Mouse (Mus musculus): ENCODE results near the gene Lst1. TPM values are rescaled to one million over a fixed set of nuclear protein-coding genes. Genes with fewer than 3 reads are reported as not detected.

Gene Lst1
- polyA plus RNA-seq, 1 experiment from 2014 or later, result 12.9 TPM

- no peak for ATAC-seq
- Histone ChIP-seq H3K4me1 (replicated peaks; ENCODE audit: control insufficient read depth, insufficient read depth, low read length) (no peaks in the 10 kb centered on the region; the same call in 1 of the 2 replicates), H3K27me3 (replicated peaks; ENCODE audit: control insufficient read depth, insufficient read depth, low read length) (no peaks in the 10 kb centered on the region), H3K27ac (ENCODE audit: low read depth, low read length) (peak within 1 kb of the TSS; percentile 91), H3K36me3 (ENCODE audit: control insufficient read depth, insufficient read depth) (peaks cover 48% of the 10 kb centered on the region), H3K4me2 (replicated peaks; ENCODE audit: low read depth) (peak within 1 kb of the TSS; percentile 84), H3K4me3 (ENCODE audit: low read depth, low read length) (peak within 1 kb of the TSS; percentile 61), H3K9me3 (ENCODE audit: control insufficient read depth) (no peaks in the 10 kb centered on the region), H3K9ac (ENCODE audit: low read depth, low read length) (peak within 1 kb of the TSS; percentile 72)
- no peak for TF ChIP-seq CTCF (IDR thresholded peaks at IDR 0.05; ENCODE audit: low read depth)
- 43% methylated on average over 18 of the region's 18 CpGs for WGBS
These were observed 45.1 kb upstream of the Lst1 start, which contains the start of gene Atp6v1g2 for GRCm38 (mm10) chr17:35233114-35233980. Gene Atp6v1g2, plus strand, starts transcription at chr17:35233660.

DNA sequence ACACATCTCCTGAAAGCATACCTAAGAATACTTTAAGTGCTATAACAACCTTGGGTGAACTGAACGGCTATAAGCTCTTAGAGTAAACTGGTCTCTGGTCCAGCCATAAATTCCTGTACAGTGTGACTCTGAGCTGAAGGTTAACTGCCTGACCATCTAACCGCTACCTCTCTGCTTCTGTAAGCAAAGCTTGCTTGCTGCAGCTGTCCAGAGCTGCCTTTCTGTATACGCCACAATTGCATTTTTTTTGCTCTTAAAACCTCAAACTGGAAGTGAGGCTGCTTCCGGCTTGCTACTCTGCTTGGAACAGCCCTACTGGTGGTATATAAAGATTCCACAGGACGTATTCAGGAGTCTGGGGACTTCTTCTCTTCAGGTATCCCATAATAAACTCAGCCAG, 44.4 kb upstream of the Lst1 start:
- H3K27ac ChIP-seq (ENCODE audit: low read depth, low read length), result 0 out of 2 replicates have a peak overlapping the region, but pooled peaks have one; percentile 15
- no peak overlapping the region for H3K4me3 ChIP-seq (ENCODE audit: low read depth, low read length)
- no peaks in the 10 kb centered on the region for H3K9me3 ChIP-seq (ENCODE audit: control insufficient read depth)
- no peak for TF ChIP-seq CTCF (IDR thresholded peaks at IDR 0.05; ENCODE audit: low read depth)
- no peaks in the 10 kb centered on the region for H3K27me3 ChIP-seq (replicated peaks; ENCODE audit: control insufficient read depth, insufficient read depth, low read length)
- no peaks in the 10 kb centered on the region; the same call in 1 of the 2 replicates for H3K4me1 ChIP-seq (replicated peaks; ENCODE audit: control insufficient read depth, insufficient read depth, low read length)
- H3K36me3 ChIP-seq (ENCODE audit: control insufficient read depth, insufficient read depth), result peaks cover 49% of the 10 kb centered on the region
- H3K4me2 ChIP-seq (replicated peaks; ENCODE audit: low read depth), result peak overlapping the region; percentile 17; the same call in 1 of the 2 replicates
- no peak for ATAC-seq
- 60% methylated on average over 5 of the region's 5 CpGs for WGBS
- no peak overlapping the region for H3K9ac ChIP-seq (ENCODE audit: low read depth, low read length)

DNA sequence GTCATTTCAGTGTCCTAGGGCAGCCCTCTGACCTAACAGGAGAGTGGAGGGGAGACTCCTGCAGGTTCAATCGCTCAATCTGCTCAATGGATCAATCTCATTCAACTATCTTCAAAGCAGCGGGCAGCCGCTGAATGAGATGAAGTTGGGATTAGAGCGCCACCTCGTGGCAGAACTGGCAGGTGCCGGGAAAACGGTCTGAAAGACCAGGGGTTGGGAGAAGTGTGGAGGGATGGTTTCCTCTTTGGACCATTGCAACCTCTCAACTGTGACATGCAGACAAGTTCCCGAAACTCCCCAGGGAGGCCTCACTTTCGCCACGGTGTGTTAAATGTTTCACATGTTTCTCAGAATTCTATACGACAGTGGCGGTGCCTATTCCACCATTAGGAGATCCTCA, 43.8 kb upstream of the Lst1 start:
- peak overlapping the region; percentile 17; the same call in 1 of the 2 replicates for H3K4me2 ChIP-seq (replicated peaks; ENCODE audit: low read depth)
- H3K9ac ChIP-seq (ENCODE audit: low read depth, low read length), result no peak overlapping the region
- H3K4me3 ChIP-seq (ENCODE audit: low read depth, low read length), result no peak overlapping the region
- 0 out of 2 replicates have a peak overlapping the region, but pooled peaks have one; percentile 15 for H3K27ac ChIP-seq (ENCODE audit: low read depth, low read length)
- no peaks in the 10 kb centered on the region; the same call in 1 of the 2 replicates for H3K4me1 ChIP-seq (replicated peaks; ENCODE audit: control insufficient read depth, insufficient read depth, low read length)
- H3K27me3 ChIP-seq (replicated peaks; ENCODE audit: control insufficient read depth, insufficient read depth, low read length), result no peaks in the 10 kb centered on the region
- ATAC-seq, result no peak
- peaks cover 51% of the 10 kb centered on the region for H3K36me3 ChIP-seq (ENCODE audit: control insufficient read depth, insufficient read depth)
- WGBS, result 14% methylated on average over 12 of the region's 12 CpGs
- H3K9me3 ChIP-seq (ENCODE audit: control insufficient read depth), result no peaks in the 10 kb centered on the region
- peak; percentile 94 for TF ChIP-seq CTCF (IDR thresholded peaks at IDR 0.05; ENCODE audit: low read depth)

DNA sequence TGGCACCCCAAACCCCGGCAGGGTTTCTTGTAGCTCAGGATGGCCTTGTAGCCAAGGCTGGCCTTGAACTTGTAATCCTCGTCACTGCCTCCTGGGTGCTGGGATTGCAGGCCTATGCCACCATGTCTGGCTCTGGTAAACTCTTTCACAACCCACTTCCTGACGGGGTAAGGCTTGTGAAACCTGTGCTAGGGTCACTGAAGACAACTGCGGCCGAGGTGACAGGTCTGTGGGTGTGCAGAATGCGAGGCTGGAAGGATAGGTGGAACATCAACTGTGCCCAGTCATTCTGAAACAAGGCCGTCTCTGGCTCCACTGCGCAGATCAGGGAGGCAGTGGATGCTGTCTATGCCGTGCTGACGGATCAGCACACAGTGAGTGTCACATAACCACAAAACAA, 42.8 kb upstream of the Lst1 start:
- Histone ChIP-seq H3K4me3 (ENCODE audit: low read depth, low read length) (no peak overlapping the region), H3K9ac (ENCODE audit: low read depth, low read length) (no peak overlapping the region), H3K4me2 (replicated peaks; ENCODE audit: low read depth) (no peak overlapping the region), H3K9me3 (ENCODE audit: control insufficient read depth) (no peaks in the 10 kb centered on the region), H3K36me3 (ENCODE audit: control insufficient read depth, insufficient read depth) (peaks cover 51% of the 10 kb centered on the region), H3K27me3 (replicated peaks; ENCODE audit: control insufficient read depth, insufficient read depth, low read length) (no peaks in the 10 kb centered on the region), H3K4me1 (replicated peaks; ENCODE audit: control insufficient read depth, insufficient read depth, low read length) (no peaks in the 10 kb centered on the region; the same call in 1 of the 2 replicates), H3K27ac (ENCODE audit: low read depth, low read length) (no peak overlapping the region)
- no peak for ATAC-seq
- TF ChIP-seq CTCF (IDR thresholded peaks at IDR 0.05; ENCODE audit: low read depth), result no peak
- 94% methylated on average over 10 of the region's 10 CpGs for whole genome bisulfite sequencing

GRCm38 (mm10) chr17:35226561-35227046, 38.4 kb upstream of the Lst1 start:
- no peak for ATAC-seq
- H3K4me1 ChIP-seq (replicated peaks; ENCODE audit: control insufficient read depth, insufficient read depth, low read length), result no peaks in the 10 kb centered on the region
- peaks cover 60% of the 10 kb centered on the region for H3K36me3 ChIP-seq (ENCODE audit: control insufficient read depth, insufficient read depth)
- H3K27me3 ChIP-seq (replicated peaks; ENCODE audit: control insufficient read depth, insufficient read depth, low read length), result no peaks in the 10 kb centered on the region
- H3K9ac ChIP-seq (ENCODE audit: low read depth, low read length), result no peak overlapping the region
- H3K27ac ChIP-seq (ENCODE audit: low read depth, low read length), result no peak overlapping the region
- WGBS, result 80% methylated on average over 14 of the region's 14 CpGs
- H3K4me3 ChIP-seq (ENCODE audit: low read depth, low read length), result no peak overlapping the region
- TF ChIP-seq CTCF (IDR thresholded peaks at IDR 0.05; ENCODE audit: low read depth), result 0 out of 2 replicates have a peak, but pooled peaks have one; percentile 8
- no peak overlapping the region for H3K4me2 ChIP-seq (replicated peaks; ENCODE audit: low read depth)
- H3K9me3 ChIP-seq (ENCODE audit: control insufficient read depth), result no peaks in the 10 kb centered on the region

DNA sequence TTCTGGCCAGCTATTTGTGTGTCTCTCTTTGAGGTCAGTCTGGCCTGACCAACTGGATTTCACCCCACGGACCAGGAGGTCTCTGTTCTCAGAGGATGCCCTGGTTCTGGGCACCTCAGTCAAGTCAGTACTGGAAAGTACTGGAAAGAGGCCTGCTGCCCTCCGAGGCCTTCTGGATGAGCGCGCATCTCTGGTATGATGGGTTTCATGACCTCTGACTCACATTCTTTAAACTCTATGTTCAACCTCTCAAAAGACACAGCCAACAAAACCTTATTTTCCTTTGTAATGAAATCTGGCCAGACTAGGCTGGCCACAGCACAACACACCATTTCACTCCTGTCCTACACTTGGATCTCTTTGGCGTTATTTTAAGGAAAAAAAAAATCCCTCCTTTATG, 37.2 kb upstream of the Lst1 start:
- no peak overlapping the region for H3K27ac ChIP-seq (ENCODE audit: low read depth, low read length)
- 93% methylated on average over 5 of the region's 5 CpGs for WGBS
- no peak for ATAC-seq
- no peaks in the 10 kb centered on the region for H3K4me1 ChIP-seq (replicated peaks; ENCODE audit: control insufficient read depth, insufficient read depth, low read length)
- peaks cover 61% of the 10 kb centered on the region for H3K36me3 ChIP-seq (ENCODE audit: control insufficient read depth, insufficient read depth)
- no peak overlapping the region for H3K4me3 ChIP-seq (ENCODE audit: low read depth, low read length)
- H3K4me2 ChIP-seq (replicated peaks; ENCODE audit: low read depth), result no peak overlapping the region
- H3K9ac ChIP-seq (ENCODE audit: low read depth, low read length), result no peak overlapping the region
- no peaks in the 10 kb centered on the region for H3K9me3 ChIP-seq (ENCODE audit: control insufficient read depth)
- no peak for TF ChIP-seq CTCF (IDR thresholded peaks at IDR 0.05; ENCODE audit: low read depth)
- H3K27me3 ChIP-seq (replicated peaks; ENCODE audit: control insufficient read depth, insufficient read depth, low read length), result no peaks in the 10 kb centered on the region

Data from intestine, postnatal 0 days (tissue).